Mouse (Mus musculus) thymus, postnatal 0 days (tissue): ENCODE results near the gene Vwa5b2. TPM values are rescaled to one million over a fixed set of nuclear protein-coding genes. Genes with fewer than 3 reads are reported as not detected.

Source experiments
- DNase-seq: peaks from one replicate; pipeline ENCODE4 v3.0.0-alpha.2; 2015; ENCODE audit warnings: low spot score
- polyA plus RNA-seq: library from polyadenylated mRNA; unstranded; fragments of >200 nt; fragmentation: Nextera tagmentation; extraction: Ambion mirVana; gene quantifications from 2 replicates; pipeline ENCODE4 v1.2.1, GENCODE M21; 2015

Vwa5b2 gene
- not detected in 2 replicates for polyA plus RNA-seq

DNA sequence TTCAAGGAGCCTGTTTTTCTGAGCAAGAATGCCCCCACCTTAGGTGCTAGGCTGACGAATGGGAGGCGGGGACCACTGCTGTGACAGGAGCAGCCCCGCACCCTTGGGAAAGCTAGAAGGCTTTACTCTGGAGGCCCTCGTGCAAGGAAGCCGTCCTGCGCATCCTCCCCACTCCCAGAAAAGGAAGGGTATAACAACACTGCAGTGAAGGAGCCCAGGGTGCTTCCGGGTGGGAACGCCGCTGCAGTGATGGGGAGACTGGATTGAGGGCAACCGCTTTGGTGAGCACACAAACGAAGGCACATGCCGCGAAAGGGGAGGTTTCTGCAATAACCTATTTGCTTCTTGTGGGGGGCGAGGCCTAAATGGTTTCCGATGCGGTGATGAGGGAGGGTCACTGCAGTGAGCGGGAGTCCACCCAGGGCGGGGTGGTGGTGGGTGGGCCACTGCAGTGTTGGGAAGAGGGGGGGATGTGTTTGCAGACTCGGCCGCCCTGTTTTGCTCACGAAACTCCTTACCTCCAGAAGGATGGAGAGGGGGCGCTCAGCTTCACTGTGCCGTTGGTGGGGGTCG lies at the start of gene Vwa5b2:
TSS of gene Vwa5b2 (plus strand) at position 106 of the 573 bp plus-strand sequence.
- no peak for DNase-seq

DNA sequence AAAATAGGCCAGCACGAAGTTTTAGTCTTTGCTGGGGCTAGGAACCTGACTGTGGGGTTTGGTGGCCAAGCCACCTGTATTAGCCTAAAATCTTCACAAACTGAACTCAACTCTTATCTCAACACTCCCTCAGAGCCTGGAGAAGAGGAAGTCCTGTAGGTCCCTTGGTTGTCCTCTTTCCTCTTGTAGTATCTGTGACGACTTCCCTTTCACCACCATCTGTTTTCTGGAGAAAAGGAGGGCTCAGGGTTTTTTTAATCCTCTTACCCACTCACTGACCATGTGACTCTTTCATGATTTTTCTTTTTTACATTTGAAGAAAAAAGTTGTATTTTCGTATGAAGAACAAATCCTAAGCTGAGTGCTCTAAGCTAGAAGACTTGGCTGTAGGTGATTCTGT lies 49.6 kb upstream of the Vwa5b2 start:
- DNase-seq, result no peak

DNA sequence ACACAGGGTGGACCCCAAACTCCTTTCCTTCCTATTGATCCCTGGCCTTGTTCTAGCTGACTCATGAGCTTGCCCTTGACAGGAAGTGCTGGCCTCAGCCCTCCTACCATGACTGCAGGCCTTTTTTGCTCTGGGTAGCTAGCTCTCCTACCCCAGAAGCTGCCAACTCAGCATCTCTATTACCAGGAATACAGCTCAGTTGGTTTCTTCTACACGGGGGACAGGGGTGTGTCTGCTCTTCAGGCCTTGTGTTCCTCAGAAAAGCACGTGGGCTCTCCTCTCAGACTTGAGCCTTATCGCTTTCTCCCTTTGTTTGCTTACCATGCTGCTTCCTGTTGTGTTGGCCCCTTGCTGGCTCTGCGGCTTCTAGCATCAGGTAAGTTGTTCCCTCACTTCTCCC lies 48.8 kb upstream of the Vwa5b2 start:
- no peak for DNase-seq

DNA sequence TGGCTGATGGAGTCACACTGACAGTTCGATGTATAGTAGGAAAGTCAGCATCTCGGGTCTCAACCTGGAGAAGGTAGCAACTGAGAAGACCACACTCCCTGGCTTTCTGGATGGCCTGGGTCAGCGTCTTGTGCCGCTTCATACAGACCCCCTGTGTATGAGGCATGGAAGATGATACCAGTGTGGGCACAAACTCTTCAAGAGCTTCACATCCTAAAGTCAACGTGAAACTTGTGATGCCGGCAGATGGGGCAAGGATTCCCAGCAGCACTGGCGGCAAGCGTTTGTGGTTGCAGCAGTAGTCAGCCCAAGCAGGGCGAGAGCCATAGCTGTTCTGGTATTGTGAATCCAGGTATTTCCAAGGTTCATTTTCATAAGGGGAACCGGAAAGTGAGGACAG lies 43.6 kb upstream of the Vwa5b2 start:
- DNase-seq, result no peak

DNA sequence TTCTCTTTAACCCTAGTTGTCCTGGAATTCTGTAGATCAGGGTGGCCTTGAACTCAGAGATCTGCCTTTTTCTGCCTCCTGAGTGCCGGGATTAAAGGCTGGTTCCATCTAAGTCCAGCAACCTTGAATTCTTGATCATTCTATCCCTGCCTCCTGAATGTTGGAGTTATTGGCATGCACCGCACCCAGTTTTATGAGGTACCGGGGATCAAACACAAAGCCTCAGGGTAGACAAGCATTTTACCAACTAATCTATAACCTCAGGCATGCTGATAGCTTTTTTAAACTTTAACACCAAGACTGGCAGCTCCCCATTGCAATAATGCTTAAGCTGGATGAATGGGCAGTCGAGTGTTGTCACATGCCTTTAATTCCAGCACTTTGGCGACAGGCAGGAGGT lies 41.8 kb upstream of the Vwa5b2 start:
- no peak for DNase-seq

DNA sequence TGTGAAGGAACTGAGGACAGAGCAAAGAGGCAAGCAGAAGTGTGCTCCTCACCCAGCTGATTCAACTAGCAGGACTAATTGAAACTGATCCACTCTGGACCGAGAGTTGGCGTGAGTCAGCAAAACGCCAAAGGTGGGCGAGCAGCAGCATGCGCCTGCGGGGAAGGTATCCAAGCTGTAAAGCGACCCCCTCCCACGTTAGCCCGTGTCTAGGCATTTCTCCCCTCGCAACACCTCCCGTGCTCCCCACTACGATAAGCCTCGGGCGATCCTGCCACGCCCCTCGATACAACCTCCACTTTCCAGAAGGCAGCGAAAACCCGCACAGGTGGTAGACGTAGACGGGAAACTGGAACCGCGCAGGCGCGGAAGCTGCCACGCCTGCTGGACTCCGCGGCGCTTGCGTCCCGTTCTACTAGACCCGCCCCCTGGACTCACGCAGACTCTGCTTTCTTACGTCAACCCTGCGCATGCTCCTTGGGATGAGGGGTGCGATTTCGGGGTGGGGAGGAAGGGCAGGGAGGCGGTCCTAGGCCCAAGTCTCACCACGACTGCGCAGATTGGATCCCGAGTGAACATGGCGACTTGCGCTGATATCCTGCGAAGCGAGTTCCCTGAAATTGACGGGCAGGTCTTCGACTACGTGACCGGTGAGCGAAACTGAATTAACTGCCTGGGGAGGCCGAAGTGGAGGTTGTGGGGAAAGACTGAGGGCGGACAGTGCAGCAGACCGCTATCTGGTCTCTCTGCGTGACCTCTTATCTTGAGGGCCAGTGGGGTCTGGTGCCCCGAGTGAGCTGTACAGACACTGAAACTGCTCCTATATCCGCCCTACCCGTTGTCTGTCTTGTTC lies 40.9 kb upstream of the Vwa5b2 start, which contains the start of gene Abcf3:
TSS of gene Abcf3 (plus strand) at position 482 of the 853 bp plus-strand sequence.
- peak; percentile 100 for DNase-seq

DNA sequence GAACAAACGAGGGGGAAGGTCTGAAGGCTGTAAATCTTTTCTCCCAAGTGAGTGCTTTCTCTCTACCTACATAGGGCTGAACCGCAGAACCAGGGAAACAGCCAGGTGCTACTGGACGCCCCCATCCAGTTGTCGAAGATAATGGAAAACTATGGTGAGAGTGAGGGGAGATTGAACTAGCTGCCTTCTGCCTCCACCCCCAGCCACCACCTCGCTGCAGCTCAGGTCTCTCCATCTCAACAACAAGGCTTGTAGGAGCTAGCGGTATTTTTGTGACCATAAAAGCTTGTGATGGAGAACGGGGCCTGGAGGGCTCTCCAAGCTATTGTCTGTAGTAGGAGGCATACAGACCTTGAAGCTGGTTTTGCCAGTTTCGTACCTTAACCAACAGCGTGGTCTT lies 40.1 kb upstream of the Vwa5b2 start:
- no peak for DNase-seq

DNA sequence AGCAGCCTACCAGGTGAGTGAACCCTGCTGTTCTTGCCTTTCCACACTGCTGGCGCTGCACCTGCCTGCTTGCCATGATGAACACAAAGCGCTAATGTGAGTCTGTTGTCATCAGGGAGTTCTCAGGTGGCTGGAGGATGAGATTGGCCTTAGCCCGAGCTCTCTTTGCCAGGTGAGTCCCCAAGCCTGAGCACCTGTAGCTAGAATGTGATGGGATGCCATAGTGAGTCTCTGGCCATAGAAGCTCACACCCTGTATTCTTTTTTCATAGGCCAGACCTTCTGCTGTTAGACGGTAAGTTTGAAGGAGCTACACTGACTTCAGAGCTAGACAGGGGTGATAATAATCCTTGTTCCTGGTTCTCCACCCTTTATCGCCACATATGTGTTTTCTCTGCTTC lies 37.6 kb upstream of the Vwa5b2 start:
- no peak for DNase-seq

DNA sequence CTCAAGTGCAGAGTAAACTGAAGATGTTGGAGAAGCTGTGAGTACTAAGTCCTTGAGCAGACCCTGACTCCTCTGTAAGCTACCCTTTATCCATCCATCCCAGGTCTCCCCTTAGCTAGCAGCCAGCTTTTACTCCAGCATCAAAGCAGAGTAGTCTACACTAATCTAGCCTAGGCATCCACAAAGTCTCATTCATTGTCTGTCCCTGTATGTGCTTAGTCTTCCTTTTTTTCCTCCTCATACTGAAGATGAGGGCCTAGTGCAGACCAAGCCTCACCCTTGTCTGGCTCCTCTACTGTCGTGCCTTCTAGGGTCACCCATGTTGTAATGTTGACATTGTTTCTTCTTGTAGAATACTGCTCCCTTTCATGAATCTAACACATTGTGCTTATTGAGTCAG lies 36.7 kb upstream of the Vwa5b2 start:
- no peak for DNase-seq

DNA sequence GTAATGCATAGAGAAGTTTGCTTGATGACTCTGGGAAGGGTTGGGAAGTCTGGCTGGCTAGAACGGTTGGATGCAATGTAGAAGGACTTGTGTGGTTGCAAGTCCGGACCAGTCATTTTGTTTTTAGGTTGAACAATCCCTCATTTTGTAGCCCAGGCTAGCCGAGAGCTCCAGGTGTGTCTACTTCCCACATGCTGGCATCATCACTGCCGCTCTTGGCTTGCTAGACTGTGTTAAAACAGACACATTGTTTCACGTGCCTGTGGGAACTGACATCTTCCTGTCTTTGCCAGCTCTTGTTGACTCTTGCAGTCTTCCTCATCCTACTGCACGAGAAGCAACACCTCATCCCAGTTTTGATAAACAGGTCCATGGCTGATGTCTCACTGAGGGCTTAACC lies 34.3 kb upstream of the Vwa5b2 start:
- no peak for DNase-seq

DNA sequence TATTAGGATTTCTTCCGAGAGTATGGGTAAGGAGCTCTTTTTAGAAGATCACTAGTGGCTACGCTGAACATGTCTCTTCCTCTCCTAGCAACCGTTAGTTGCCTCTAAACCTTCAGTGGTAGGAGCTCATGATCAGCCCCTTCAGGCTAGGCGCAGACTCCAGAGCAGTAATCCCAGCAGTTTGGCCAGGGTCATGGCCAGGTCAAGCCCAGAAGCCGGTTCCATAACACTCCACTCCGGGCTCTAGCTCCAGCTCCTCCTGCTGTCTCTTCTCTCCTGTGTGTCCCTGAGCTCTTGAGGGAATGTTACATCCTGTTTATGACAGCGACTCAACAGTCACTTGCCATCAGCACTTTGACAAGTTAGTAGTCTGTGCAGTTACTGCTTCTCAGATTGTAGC lies 31.9 kb upstream of the Vwa5b2 start:
- DNase-seq, result no peak

DNA sequence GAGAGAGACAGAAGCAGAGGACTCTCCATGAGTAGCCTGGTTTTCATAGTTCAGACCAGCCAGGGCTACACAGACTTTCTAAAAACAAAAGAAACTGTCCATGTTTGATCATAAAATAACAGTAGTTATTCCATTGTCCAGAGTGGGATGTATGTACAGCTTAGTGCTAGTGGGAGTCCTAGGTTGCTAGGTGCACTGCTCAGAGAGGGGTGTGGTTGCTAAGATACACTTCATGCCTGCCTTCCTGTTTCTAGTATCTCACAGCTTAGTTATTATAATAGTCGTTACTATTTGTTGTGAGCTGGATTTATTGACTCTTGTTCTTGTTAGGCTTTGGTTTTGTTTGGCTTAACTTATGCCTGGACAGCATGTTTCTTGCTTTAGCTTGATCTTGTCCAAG lies 24.2 kb upstream of the Vwa5b2 start:
- no peak for DNase-seq

DNA sequence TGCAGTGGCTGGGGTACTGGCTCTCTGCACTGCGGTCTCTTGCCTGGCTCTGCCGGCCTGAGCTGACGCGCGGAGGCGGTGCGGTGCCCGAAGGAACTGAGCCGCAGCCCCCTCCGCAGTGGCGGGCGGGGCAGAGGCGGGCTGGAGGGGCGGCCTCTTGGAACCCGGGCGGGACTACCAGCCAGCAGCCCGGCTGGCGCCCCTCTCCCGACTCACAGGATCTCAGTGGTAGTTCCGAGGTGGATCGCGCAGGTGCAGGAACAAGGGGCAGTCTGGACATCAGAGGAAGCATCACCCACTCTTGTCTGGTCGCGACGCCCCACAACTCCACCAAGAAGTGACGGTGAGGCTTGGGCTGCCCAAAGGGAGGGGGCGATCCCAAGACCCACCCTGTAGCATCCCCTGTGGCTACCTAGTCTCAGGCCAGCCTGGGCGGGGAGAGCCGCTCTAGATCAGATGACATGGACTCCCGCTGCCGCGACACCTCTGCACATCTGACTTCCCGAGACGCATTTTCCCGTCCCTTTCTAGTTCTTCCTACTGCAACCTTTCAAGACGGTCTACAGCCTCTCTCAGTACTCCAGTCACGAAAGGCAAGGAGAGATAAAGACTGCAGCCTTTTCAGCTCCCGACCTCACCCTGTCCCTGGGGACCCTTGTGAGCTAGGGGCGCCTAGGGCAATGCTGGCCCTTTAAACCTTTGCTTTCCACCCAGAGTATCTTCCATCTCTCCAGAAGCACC lies 838 bp downstream of the Vwa5b2 start:
- DNase-seq, result no peak

DNA sequence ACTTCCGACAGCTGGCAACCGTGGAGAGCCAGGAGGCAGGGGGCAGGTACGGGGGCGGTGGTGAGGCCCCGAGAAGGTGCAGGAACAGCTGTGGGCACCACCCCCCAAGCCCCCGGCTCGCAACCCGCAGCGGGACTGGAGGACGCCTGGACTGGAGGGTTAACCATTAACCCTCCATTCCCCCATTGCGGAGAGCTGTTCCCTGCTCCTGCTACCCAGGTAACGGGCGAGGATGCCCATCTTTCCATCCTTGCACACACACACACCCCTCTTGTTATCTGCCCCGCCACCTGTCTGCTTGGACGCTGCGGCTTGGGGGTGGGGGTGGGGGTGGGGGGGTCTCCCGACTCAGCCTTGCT lies 1.4 kb downstream of the Vwa5b2 start:
- no peak for DNase-seq

DNA sequence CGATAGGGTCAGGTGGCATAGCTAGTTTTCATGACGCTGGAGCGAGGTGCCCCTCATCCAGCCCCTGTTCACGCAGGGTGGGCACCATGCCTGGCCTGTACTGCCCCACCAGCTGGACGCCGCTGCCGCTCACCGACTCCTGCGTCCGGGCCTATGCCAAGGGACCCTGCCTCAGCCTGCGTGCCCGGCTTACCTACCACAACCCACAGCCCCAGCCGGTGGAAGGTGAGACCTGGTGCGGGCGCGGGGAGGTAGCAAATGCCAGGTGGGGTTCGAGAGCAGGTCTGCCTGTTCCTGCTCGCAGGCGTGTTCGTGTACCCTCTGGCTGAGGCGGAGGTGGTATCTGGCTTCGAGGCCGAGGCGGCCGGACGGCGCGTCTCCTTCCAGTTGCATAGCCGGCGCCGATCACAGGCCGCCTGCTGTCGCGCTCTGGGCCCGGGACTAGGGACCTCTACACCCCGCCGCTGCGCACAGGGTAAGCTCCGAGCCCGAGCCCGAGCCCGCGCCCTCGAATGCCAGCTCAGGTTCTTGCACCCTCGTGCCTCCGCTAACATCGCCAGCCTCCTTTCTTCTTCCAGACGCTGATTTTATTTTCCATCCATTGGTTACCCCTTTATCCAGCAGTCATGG lies 1.9 kb downstream of the Vwa5b2 start:
- DNase-seq, result no peak

DNA sequence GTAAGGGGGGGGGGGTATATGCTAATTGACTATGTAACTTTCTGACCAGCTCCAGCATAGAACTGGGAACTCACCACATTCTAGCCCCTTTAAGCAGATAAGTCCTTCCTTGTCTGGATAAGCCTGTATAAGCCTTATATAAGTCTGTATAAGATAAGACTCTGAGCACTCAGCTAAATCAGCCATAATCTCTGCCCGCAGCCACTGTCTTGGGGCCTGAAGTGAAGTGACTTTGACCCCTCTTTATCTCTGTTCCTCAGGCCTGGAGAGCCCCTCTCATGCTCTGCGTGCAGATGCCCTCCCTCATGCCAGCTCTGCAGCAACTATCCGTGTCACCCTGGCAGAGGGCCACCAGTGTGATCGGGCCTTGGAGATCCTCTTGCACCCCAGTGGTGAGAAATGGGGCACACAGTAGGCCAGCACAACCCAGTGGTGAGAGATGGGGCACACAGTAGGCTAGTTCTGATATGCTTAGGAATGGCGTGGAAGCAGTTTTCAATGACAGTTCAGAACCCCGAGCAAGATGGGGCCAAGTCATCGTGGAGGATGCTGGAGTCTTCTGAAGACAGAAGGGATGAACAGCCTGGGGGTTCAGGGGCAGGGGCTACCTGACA lies 5.9 kb downstream of the Vwa5b2 start:
- DNase-seq, result no peak

DNA sequence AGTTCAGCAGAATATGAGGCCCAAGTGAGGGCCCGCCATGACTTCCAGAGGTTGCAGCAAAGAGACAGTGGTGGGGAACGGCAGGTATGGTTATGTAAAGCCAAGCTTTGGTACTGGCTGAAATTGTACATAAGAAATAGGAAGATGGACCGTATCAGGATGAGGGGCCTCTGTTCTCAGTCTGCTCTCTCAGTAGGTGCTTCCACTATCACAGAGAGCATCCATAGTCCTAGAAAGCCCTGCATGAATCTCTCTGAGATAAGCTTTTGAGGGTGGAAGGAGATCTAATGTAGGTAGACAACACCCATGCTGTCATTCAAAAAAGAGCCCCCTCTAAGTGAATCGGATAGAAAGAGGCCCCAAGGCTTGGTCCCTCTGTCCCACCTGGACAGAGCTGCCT lies 6.5 kb downstream of the Vwa5b2 start:
- no peak for DNase-seq

DNA sequence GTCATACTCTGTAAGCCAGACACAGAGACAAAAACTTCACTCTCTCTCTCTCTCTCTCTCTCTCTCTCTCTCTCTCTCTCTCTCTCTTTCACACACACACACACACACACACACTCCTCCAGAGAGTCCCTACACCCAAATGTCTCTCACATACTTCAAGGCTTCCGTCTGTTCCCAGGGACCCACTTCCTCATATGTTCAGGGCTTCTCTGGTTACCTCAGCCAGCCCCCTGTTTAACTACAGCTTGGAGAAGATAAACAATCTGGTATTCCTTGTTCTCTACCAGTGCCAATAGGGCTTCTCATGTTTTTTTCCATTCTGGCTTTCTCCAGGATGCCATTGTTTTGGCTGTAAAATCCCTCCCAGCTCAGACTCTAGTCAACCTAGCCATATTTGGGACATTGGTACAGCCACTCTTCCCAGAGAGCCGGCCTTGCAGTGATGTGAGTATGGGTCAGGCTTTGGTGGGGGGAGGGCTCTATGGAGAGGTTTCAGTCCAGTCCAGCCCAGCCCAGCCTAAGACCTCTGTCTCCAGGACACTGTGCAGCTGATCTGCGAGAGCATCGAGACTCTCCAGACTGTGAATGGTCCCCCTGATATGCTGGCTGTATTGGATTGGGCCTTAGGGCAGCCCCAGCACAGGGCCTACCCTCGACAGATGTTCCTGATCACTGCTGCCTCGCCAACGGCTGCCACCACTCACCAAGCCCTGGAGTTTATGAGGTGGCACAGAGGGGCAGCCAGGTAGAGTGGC lies 7.6 kb downstream of the Vwa5b2 start:
- no peak for DNase-seq

DNA sequence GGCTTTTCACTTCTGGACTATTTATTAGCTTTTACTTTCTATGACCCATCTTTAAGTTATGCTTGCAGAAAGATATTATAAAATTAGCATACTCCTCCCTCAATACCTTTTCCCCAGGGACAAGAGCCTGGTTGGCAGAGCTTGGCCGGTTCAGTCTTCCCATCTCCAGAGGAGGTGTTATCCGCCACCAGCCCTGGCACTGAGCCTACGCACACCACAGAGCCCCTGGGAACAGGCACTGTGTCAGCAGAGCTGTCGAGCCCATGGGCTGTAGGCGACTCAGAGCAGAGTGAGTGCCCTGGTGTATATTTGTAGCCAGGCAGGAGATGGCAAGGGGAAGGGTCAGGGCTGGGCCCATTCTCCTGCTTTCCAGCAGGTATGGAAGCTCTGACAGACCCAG lies 11.2 kb downstream of the Vwa5b2 start:
- DNase-seq, result no peak

DNA sequence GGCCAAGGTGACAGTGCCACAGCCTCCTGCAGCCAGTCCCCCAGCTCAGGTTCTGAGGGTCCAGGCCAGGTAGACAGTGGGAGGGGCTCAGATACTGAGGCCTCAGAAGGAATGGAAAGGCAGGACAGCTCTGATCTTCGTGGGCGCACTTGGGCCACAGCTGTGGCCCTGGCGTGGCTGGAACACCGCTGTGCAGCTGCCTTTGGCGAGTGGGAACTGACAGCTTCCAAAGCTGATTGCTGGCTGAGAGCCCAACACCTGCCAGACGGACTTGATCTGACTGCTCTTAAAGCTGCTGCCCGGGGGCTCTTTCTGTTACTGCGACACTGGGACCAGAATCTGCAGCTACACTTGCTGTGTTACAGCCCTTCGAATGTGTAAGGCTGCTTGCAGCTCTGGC lies 15.4 kb downstream of the Vwa5b2 start:
- DNase-seq, result no peak
